Mouse (Mus musculus) embryo, embryonic 10.5 days (tissue): ENCODE data around the gene Rhot1.
"Not testable (repeated sequence)": the region's sequence is repeated elsewhere in the genome, so short reads cannot be mapped to it uniquely, and the experiment has no call there.

Experiments
- DNase-seq: peaks from one replicate; pipeline ENCODE4 v3.0.0-alpha.2; 2015; ENCODE audit warnings: low spot score

Rhot1 gene

DNA sequence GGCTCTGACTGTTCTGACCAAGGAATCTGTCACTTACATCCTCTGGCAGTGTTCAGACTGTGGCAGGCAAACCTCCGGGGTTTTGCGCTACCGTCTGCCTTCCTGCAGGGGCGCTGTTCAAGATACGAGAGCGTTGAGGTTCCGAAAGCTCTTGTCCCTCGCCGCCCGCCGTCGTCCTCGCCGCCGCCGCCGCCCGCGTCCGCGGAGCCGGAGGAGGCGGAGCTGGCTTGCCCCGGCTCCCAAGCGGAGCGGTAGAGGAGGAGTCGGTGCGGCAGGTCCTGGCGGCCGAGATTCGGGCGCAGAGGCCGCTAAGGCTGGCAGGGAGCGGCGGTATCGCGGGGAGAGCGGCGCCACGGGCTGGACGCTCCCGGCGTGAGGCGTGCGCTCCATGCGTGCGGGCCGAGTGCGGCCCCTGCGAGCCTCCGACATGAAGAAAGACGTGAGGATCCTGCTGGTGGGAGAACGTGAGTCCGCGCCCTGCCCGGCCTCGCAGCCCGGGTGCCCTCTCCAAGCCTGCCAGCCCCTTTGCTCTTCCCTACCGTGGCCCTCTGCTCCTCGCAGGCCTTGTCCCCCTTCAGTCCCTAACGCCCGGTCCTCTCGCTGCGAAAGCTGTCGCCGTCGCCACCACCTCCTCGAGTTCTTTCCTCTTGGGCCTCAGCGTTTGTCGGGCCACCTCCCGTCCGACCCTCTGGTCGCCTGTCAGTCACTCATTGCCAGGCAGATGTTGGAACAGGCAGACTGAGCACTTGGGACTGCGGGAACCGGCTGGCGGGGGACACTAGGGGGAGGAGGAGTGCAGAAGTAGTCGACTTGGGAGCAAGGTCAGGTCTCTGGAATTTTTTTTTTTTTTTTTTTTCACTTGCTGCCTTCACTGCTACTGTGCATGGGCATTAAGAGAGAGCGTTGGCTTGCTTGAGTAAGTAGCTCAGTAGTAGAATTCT lies at the start of gene Rhot1:
TSS of gene Rhot1 (plus strand) at position 160 of the 941 bp plus-strand sequence.
- DNase-seq = peak; percentile 97

DNA sequence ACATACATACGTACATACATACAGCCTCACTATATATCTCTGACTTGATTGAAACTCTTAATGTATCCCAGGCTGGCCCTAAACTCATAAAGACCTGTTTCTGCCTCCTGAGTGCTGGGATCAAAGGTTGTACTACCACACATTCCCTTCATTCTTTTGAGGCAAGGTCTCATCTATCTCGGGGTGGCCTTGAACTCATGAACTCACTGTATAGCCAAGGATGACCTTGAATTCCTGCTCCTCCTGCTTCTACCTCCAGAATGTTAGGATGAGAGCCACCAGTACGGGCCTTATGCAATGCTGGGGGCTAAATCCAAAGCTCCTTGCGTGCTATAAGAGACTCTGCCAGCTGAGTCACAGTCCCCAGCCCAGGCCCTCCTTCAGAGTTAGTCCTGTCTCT lies 47.8 kb upstream of the Rhot1 start:
- DNase-seq = no peak

DNA sequence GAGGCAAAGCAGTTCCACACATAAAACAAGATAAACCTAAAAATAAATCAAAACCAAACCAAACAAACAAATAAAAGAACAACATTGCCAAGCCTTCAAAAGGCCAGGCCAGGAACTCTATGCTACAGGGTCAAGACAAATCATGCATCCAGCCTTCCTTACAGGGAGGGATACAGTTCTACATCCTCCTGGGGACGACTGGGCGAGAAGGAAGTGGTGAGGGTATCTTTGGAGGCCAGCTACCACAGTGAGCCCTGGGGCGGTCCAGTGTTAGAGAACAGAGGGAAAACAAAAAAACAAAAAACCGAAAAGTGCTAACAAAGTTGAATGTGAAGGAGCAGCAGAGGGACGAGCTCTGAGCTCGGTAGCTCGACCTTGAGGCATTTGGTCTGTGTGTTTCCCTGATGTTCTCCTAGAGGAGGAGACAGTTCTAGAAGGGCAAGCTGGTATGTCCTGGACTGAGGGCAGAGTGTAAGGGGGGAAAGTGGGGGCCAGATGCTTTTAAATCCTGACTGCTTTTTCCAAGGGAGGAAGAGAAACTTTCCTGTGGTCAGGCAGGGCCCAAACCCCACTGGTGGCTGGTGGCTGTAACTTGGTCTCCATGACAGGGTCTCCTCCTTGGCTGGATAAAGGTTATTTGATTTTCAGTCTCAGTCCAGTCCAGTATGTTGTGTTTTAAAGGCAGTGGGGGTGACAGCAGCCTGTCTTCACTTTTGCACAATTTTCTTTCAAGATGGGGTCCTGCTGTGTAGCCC lies 45.3 kb upstream of the Rhot1 start:
- DNase-seq = no peak

DNA sequence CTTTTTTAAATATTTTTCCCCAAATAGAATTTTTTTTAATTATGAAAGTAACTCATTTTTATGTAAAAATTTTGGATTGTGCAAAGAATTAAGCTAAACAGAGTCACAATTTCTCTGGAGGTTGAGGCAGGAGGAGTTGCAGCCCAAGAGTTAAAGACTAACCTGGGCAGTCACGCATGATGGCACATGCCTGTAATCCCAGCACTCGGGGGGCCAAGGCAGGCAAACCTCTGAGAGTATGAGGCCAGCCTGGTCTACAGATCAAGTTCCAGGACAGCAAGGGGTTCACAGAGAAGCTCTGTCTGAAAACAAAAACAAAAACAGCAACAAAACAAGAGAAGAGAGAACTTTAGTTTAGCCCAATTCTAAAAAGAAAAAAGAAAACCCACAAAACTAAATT lies 44.6 kb upstream of the Rhot1 start:
- DNase-seq = no peak

DNA sequence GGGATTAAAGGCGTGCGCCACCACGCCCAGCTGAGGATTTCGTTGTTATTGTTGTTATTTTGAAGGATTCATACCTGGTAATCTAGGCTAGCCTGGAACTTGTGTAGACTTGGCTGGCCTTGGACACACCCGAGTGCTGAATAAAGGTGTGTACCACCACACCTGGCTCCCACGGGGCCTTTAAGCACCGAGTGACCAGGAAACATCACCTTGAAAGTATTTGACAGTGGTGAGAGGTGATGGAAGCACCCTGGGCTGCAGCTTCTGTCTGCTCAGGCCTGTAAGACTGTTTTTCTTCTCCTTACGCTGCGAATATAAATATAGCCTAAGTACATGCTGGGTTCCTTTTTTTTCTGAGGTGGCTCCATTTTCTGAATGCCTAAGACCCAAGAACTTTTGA lies 40.7 kb upstream of the Rhot1 start:
- no peak for DNase-seq

DNA sequence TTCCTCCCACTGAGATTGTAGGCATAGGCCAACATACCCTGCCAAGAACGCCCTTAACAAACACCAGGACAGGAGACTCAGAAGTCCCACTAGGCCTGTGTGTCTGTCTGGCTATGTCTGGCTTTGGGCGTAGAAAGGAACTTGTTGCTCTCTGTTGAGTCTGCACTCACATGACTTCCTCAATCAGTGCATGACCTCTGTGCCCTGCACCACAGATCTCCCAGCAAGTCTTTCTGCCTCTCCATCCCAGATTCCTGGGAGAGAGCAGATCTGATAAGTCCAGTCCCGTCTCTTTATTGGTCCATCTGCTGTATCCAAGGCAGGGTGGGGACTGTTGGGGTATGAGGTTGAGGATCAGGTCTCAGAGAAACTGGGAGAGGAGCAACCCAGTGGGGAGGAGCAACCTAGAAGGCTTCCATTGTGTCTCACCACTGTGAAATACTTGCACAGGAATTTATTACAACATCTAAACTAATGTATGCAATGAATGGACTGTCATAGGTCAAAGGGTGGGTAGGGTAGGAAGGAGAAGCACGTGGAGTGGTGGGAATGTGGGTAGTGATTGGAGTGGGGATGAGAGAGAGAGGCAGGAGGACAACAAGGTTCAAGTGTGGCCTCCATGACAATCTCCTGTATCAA lies 40.1 kb upstream of the Rhot1 start:
- no peak for DNase-seq

DNA sequence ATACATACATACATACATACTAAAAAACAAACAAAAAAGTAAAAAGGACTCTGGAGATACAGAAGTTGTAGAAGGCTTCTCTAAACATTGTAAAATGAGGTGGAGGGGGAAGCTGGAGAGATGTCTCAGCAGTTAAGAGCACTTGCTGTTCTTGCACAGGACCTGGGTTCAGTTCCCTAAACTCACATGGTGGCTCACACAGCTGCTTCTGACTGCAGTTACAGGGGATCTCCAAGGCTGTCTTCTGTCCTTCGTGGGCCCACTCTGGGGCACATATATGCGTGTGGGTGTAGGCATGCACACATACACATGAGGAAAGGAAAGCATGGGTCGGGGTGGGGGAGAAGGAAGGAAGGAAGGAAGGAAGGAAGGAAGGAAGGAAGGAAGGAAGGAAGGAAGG lies 39.2 kb upstream of the Rhot1 start:
- no peak for DNase-seq

DNA sequence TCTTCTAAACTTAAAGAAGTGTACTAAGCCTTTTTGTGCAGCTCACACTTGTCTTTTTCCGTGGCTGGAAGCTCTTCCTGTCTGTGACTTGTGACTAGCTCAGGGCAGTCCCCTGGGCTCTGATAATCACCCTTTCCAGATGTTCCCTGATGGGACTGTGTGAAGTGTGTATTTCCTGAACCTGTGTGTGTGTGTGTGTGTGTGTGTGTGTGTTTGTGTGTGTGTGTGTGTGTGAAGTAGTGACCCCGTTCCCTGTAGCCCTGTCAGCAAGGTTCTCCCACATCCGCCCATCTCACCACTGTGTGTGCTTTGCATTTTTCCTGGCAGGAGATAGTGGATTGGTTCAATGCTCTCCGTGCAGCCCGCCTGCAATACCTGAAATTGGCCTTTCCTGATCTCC lies 38.5 kb upstream of the Rhot1 start:
- DNase-seq = no peak

DNA sequence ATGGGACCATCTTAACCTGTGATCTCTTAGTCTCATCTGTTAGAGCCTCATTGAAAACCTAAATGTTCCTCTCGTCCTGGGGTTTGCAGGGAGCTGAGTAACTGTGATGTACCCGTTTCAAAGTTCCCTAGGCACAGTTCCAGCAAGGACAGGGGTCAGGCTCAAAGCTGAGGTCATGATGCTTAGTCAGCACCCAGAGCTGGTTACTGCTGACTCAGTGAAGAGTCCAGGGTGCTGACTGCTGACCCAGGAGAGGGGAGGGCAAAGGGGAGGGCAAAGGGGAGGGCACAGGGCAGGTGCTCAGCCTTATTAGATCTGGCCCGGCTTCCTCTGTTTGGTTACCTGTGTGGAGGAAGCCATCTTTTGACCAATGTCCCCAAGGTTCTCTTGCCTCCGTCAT lies 36.9 kb upstream of the Rhot1 start:
- DNase-seq = no peak

DNA sequence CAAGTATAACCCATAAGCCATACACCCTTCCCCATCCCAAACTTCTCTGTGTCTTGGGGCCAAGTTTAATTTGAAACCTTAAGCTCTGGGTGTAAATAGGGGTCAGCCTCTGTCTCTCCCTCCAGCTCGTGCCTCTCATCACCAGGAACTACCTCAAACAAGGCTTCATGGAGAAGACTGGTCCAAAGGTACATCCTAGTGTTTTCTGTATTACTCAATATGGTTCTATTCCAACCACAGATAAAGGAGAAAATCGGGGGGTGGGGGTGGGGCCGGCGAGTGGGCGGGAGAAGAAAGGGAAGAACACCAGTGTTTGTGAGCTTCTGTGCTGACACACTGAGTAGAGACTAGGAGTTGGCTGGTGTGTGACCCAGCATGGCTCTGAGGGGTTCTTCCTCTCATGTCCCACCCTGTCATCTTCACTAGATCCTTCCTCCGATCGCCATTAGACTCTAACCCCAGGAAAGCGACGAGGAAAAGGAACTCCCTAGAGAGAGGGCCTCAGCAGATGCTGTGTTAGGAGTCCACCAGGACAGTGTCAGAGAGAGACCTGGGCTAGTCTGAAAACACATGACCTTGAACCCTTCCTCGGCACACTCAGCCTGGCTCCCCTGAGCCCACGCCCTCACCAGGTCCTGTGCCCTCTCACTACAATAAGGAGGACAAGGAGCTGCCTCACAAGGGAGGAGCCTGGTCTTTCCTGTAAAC lies 34.7 kb upstream of the Rhot1 start:
- DNase-seq = no peak

DNA sequence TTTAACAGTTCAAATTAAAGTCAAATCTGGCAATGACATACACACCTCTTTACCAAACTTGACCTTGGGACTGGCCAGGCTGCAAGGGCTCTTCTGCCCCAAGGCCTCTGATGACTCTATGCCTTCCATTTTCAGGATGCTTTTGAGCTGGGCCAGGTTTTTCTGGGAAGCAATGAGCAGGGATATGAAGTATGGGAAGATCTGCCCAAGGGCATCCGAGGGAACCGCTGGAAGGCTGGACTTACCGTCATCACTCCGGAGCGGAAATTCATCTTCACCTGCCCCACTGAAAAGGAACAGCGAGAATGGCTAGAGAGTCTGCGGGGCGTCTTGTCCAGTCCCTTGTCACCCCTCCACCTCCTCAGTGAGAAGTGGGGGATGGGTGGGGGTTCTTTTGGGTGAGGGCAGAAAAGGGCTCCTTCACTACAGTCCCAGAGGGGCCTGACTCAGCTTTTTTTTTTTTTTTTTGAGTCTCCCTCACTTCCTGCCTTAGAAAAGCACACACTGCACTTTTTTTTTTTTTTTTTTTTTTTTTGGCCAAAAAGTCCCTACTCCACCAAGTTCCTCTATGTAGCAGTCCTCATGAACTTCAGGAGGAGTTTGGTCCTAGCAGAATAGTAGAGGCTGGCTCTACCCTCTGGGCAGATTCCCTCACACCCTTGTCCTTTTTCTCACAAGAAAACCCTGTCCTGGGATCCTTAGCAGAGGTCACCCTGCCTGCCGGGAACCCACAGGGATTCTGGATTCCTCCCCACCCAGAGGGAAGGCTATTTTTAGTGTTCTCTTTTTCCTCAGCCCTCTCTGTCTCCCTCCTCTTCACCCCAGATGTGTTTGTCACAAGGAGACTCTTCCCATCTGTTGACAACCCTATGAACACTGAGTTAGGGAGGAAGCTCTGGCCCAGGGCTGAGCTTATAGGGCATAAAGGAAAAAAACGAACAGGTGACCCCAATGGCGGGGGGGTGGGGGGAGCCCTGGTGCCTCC lies 31.6 kb upstream of the Rhot1 start:
- no peak for DNase-seq

DNA sequence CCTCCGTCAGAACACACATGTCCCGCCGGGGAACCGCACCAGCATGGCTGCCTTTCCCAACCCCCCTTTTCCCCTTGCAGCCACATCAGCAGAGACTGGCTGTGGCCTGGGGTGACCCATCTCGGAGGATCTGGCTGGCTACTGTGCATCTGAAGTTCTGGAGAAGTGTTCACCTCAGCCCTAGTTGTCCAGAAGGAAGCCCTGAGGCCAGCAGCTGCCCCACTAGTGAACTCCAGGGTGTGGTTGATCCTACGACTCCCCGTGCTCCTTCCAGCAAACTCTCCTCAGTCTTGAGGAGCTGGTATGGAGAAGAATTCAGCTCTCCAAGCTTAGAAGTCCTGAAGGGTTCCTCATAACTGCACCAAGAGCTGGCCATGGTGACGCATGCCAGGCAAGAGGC lies 30.5 kb upstream of the Rhot1 start:
- no peak for DNase-seq

DNA sequence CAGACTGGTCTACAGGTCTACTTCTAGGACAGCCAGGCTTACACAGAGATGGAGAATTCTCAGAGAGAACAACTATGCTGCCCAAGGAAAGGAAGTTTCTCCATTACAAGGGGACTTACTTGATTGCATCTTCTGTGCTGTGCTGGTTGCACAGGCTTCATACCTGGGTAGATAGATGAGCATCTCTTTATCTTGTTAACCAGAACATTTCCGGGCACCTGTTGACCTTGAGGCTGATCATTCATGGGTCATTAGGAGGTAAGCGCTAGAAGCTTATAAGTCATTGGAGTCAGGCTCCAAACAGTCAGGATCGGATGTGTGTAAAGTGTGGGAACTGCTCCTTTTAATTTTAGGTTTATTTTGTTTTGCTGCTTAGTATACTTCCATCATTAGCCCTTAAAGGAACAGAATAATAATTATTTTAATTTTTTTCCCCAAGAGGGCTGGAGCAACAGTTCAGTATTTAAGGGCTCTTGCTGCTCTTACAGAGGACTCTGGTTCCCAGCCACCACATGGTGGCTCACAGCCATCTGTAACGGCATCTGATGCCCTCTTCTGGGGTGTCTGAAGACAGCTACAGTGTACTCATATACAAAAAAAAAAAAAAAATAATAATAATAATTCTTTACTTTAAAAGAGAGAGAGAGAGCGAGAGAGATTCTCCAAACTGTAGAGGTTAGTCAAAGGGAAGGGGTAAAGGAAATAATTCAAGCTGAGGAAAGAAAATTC lies 27.6 kb upstream of the Rhot1 start:
- DNase-seq = no peak

DNA sequence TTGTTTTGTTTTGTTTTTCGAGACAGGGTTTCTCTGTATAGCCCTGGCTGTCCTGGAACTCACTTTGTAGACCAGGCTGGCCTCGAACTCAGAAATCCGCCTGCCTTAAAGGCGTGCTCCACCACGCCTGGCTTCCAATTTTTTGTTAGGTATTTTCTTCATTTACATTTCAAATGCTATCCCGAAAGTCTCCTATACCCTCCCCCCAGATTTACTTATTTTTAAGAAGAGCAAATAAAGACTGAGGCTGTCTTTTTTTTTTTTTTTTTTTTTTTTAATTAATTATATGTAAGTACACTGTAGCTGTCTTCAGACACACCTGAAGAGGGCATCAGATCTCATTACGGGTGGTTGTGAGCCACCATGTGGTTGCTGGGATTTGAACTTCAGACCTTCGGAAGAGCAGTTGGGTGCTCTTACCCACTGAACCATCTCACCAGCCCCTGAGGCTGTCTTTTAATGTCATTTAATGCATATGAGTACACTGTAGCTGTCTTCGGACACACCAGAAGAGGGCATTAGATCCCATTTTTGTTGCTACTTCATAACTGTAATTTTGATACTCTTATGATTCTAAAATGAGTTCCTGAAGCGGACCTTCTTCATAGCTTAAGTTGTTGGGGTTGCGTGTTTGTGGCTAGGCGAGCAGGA lies 25.6 kb upstream of the Rhot1 start:
- not testable (repeated sequence) for DNase-seq

DNA sequence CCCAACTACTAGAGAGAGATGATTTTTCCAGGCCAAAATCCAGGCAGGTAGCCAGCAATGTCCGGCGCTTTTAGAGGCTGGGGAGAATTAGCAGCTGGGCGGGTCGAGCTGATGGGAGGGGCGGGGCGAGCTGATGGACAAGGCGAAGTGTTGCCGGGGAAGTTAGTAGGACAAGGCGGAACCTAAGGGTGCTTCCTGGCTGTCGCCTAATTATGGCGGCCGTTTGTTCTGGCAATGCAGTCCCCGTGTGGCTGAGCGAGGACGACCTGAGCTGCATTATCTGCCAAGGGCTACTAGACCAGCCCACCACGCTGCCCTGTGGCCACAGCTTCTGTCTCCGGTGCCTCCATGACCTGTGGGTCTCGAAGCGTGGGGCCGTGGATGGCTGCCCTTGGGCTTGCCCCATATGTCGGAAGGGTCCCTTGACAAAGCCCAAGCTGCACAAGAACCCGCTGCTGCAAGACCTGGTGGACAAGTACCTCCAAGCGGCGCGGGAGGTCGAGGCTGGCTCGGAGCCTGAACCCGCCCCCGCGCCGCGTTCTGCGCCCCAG lies 25.0 kb upstream of the Rhot1 start, which contains the start of gene Rnf135:
TSS of gene Rnf135 (plus strand) at position 147 of the 551 bp plus-strand sequence.
- DNase-seq = peak; percentile 85

DNA sequence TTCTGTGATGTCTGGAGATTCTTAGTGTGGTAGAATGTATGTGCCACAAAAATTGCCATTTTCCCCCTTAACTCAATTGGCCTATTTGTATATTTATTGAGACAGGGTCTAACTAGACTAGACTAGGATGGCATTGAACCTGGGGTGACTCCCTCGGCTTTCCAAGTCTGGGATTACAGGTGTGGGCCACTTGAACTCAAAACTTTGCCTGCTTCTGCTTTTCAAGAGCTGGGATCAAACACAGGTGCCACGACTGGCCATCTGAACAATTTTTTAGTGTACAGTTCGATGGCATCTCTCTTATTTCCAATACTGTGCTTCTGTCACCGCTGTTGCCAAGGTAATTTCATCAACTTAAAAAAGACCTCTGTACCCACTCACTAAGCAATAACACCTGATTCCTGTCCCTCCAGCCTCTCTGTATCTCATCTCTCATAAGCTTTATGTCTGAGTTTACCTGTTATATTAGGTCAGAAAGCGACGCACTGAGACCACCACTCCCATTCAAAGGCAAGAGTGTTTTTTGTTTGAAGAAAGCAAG lies 24.2 kb upstream of the Rhot1 start:
- no peak for DNase-seq

DNA sequence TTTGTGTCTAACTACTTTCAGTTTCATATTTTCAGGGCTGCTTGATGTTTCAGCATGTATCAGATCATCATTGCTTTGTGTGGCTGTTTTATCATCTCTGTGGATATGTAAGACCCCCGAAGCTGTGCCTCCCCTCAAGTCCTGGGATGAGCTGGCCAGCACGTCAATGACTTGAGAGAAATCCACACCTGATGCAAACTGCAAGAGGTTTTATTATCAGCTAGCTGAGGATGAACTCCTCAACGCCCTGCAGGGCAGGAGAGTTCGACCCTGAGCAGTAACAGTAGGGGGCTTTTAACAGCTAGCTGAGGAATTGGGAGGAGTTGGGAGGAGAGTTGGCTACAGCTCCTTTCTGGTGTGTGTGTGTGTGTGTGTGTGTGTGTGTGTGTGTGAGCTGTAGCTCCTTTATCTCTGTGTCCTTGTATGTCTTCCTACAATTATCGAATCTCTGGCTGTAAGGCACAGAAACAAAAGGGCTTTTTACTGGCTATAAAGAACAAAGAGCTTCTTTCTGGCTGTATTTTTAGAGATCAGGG lies 23.3 kb upstream of the Rhot1 start:
- not testable (repeated sequence) for DNase-seq

DNA sequence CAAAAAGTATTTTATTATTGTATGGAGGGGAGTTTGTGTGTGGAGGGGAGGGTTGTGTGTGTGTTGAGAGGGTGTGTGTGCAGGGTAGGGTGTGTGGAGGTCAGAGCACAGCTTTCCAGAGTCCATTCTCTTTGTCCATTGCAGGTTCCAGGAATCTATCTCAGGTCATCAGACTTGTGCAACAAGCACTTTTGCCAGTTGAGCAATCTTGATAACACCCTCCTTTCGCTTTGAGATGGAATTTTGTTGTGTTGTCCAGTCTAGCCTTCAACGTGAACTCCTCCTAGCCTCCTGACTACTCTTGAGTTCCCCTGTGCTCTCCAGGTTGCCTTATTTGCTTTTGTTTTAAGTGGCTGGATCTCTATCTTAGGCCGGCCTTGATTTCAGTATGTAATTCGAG lies 18.5 kb upstream of the Rhot1 start:
- no peak for DNase-seq

DNA sequence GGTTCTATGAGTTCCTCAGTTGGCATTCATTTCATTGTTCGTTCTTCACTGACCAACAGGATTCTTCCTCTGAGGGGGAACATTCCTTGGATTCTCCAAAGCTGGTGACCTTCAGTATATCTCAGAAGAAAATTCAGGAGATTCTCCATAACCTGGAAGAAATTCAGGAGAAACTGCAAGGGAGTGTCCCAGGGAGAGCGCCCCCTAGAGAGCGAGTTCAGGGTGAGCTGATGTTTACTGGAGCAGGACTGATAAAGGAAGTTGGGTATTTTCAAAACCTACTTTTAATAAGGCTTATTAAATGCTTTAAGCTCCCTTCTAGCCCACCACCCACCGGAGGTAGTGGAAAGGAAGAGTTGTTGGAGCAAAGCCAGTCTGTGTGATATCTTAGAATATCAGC lies 15.0 kb upstream of the Rhot1 start:
- no peak for DNase-seq
